Mouse (Mus musculus): ENCODE data around the gene Arhgap9.

Arhgap9 gene

DNA sequence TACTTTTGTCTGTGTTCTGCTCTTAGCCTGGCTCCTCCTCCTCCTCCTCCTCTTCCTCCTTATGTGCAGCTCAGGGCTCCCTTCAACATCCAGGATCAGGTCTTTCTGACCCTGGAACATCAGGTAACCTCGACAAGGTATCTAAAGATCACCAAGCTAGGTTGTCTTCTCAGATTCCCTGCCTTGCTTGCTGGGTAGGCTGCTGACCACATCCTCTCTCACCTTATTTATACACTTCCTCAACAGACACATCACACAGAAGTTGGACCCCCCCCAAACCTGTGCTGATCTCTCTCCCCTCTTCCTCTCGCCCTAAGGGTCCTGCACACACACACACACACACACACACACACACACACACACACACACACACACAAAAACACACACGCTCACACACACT lies at the start of gene Arhgap9:
Gene Arhgap9 (plus strand): TSS at position 344 of the 400 bp plus-strand sequence.
- peak; percentile 75 for DNase-seq (ENCODE audit: low read depth, low spot score)

- no peak for DNase-seq (ENCODE audit: low read depth, low spot score)
These were observed 49.4 kb upstream of the Arhgap9 start for GRCm38 (mm10) chr10:127272371-127272770.

GRCm38 (mm10) chr10:127274261-127275022 lies 47.3 kb upstream of the Arhgap9 start:
- DNase-seq (ENCODE audit: low read depth, low spot score): no peak

DNA sequence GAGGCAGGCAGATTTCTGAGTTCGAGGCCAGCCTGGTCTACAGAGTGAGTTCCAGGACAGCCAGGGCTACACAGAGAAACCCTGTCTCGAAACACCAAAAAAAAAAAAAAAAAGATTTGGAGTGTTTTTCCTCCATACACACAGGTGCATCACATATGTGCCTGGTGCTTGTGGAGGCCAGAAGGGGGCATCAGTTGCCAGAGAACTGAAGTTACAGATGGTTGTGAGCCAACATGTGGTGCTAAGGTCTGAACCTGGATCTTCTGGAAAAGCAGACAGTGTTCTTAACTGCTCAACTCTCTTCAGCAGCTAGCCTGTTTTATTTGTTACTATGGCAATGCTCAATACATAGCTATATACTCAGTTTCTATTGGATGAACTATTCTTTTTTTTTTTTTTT lies 42.0 kb upstream of the Arhgap9 start:
- no peak for DNase-seq (ENCODE audit: low read depth, low spot score)

GRCm38 (mm10) chr10:127281316-127281715 lies 40.4 kb upstream of the Arhgap9 start:
- no peak for DNase-seq (ENCODE audit: low read depth, low spot score)

GRCm38 (mm10) chr10:127282620-127283215 lies 39.0 kb upstream of the Arhgap9 start:
- DNase-seq (ENCODE audit: low read depth, low spot score): no peak

DNA sequence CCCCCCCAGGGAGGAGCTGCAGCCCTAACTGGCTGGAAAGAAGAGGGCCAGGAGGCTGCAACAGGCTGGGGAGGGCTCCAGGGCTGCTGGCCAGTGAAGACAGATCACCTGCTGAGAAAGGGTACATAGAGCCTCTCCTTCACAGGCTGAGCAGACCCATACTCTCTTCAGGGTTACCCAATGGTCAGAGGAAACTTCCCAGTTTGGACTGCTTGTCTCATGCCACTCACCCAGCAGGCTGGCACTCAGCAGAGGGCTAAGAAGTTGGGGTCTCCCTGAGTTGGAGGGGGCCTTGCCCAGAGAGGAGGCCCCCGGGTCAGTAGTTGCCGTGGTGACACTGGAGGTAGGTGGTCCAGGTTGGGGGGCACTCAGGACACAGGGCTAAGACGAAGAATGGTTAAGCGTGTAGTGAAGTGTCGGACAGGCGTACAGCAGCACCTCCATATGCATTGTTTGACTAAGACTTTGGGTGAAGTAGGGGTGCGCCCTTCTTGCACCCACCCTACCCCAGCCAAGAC lies 37.6 kb upstream of the Arhgap9 start:
- DNase-seq (ENCODE audit: low read depth, low spot score): no peak

GRCm38 (mm10) chr10:127284724-127285500 lies 36.9 kb upstream of the Arhgap9 start:
- DNase-seq (ENCODE audit: low read depth, low spot score): no peak

- no peak for DNase-seq (ENCODE audit: low read depth, low spot score)
These were observed 36.1 kb upstream of the Arhgap9 start for GRCm38 (mm10) chr10:127285644-127286043.

DNA sequence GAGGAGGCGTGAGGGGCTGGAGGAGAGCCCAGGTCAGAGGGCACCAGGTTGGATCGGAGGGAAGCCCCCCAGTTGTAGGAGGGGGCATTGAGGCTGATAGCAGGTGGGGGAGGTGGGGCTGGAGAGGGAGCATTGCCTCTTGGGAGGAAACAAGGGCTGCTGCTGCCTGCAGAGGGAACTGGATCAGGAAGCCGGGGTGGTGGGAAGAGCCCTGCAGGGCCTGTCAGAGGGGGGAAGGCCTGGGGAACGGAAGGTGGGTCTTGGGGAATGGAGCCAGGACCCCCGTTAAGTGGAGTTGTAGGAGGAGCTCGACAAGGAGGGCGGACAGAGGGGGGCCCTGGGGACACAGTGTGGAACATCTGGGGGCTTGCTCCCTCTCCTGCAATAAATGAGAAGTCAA lies 35.6 kb upstream of the Arhgap9 start:
- DNase-seq (ENCODE audit: low read depth, low spot score): no peak

DNA sequence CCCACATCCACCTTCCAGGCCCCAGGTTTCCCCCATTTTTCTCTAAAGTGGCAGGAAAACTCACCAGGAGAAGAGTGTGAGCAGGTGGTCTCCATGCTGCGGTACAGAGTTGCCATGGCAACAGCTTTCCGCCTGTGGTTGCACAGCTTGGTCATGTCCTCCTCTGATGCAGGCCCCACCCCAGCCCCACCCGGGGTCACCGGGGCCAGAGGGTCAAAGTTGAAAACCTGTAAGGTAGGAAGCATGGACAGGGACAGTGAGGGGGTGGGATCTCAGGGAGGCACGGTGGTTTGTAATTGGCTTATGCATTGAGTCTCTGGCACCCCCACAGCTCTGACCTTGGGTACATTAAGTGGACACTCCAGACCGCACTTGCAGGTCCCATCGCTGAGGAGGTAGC lies 35.0 kb upstream of the Arhgap9 start:
- no peak for DNase-seq (ENCODE audit: low read depth, low spot score)

DNA sequence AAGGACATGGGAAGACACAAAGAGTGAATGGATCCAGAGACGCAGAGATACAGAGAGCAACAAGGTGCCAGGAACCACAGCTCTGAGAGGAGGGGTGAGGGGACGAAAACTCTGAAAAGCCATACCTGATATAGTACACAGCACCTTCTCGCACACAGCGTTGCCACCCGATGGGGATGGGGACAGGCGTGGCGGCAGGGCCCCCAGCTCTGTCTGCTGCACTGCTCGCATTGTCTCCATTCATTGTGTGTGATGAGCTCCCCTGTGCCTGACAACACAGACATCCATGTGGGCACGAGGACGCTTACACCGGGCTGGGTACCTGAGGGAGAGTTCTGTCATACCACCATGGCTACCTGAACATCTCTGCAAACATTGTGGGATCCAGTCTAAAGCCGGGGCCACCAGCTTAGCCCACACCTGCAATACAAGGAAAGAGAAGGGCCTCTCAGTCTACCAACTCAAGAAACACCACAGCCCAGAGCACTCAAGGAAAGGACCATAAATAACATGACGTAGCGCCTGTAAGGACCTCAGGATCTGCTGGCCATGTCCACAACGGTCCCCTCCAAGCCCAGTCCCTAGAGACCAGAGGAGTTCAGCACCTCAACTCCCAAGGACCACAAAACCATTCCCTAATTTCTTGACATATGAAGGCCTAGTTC lies 34.4 kb upstream of the Arhgap9 start:
- DNase-seq (ENCODE audit: low read depth, low spot score): no peak

- peak; percentile 17 for DNase-seq (ENCODE audit: low read depth, low spot score)
These were observed 33.8 kb upstream of the Arhgap9 start for GRCm38 (mm10) chr10:127287936-127288293.

GRCm38 (mm10) chr10:127288328-127288799 lies 33.4 kb upstream of the Arhgap9 start:
- DNase-seq (ENCODE audit: low read depth, low spot score): no peak

DNA sequence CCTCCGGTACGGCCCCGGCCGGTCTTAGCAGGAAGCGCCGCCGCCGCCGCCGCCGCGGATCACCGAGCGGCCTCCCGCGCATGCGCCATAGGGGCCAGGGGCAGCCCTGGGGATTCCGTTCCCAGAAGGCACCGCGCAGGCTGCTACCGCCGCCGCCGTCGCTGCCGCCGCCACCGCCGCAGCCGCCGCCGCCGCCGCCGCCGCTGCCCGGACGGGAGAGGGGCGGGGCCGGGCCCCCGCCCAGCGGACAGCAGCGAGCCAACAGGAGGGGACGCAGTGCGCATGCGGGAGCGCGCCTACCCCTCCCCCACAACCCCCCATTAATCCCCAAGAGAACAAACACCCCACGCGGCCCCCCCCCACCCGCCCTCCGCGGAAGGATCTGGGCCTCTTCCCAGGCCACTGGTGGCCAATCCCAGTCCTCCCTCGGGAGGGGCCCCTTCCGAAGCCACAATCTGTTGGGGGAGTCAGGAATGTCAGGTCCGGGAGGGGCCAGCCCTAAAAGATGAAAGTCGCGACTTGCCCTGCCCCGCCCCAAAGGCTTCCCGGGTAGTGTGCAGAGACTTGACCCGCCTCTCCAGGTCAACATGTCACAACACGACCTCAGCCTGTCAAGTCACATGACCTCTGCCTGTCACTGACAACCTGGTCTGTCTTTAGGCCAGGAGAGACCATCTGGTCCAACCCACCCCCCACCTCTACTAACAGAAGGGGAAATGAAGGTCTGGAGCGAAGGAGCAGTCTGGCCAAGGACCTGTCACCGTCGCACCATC lies 32.8 kb upstream of the Arhgap9 start, which contains the start of gene Mbd6:
Gene Mbd6 (minus strand): TSS at position 219 of the 773 bp plus-strand sequence.
- peak; percentile 95 for DNase-seq (ENCODE audit: low read depth, low spot score)

- peak; percentile 81 for DNase-seq (ENCODE audit: low read depth, low spot score)
These were observed 32.1 kb upstream of the Arhgap9 start for GRCm38 (mm10) chr10:127289573-127290191.

DNA sequence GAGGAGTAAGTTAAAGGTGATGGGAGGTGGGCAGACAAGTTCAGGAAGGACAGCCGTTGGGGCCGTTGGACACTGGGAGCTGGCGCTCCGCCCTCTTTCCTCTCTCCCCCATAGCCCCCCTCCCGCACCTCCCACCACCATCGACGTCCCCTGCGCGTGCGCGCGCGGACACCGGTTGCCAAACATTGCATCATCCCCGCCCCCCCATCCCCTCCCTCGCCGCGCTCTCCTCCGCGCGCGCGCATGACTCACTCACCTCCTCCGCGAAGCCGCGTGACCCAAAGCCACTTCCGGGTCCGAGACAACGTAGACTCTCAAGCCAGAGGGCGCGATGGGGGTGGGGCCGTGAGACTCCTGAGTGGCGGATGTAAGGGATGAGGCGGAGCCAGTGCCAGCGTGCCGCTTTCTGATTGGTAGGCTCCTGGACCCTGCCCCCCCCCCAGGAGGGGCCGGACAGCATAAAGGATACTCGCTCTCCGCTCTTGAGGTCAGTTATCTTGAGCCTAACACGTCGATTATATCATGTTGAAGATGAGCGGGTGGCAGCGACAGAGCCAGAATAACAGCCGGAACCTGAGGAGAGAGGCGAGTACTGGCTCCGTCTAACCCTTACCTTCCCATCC lies 31.3 kb upstream of the Arhgap9 start:
- peak; percentile 99 for DNase-seq (ENCODE audit: low read depth, low spot score)

- DNase-seq (ENCODE audit: low read depth, low spot score): peak; percentile 76
These were observed 30.6 kb upstream of the Arhgap9 start for GRCm38 (mm10) chr10:127290930-127291880.
